In genomic region chr4:148353969-148354368, GRCm38 (mm10) we compare ENCODE assay signal across 21 mouse cellular contexts.
DNase-seq lines count a peak whose midpoint lies in the region; ATAC-seq lines count a peak whose summit lies in the region.
"Had no signal": no experiment of that assay in that cellular context is flagged by ENCODE, and none has a peak within 500 bp of the region (broad histone marks: within the 10 kb centered on the region; RNA-seq: fewer than 3 reads in every experiment).

No protein-coding gene starts in this region.

- peak; percentile 12 for DNase-seq in adrenal gland, postnatal 10 days
- DNase-seq in adrenal gland, adult 18-20 months (ENCODE audit: low spot score in 2 of 2), result no peak
- no peak for DNase-seq in midbrain, embryonic 11.5 days (ENCODE audit: low spot score, missing footprints)
- peak; percentile 23 to 39 for DNase-seq in adrenal gland, postnatal 36 days
- no peak for DNase-seq in lung, postnatal 10 days
- no peak for DNase-seq in embryo, embryonic 11 days
- DNase-seq: cerebellum, adult 2 months; gastrocnemius, postnatal 14 days; heart, adult 18-20 months; kidney, postnatal 4 days; lung, adult 18-20 months; lung, postnatal 36 days; spleen, adult 18-20 months; thymus, adult 2 months had no signal

- H3K9me3 ChIP-seq in midbrain, embryonic 13.5 days, result no peaks in the 10 kb centered on the region; the same call in 1 of the 2 replicates
- H3K9me3 ChIP-seq in midbrain, embryonic 11.5 days (ENCODE audit: control insufficient read depth, low read length), result peaks cover 6% of the 10 kb centered on the region; the same call in 1 of the 2 replicates
- H3K9me3 ChIP-seq in midbrain, embryonic 15.5 days, result no peaks in the 10 kb centered on the region

- WGBS in midbrain, embryonic 13.5 days, result 70% methylated on average over 3 of the region's 3 CpGs
- WGBS in midbrain, embryonic 11.5 days, result 88% methylated on average over 3 of the region's 3 CpGs
- WGBS in midbrain, embryonic 15.5 days, result 61% methylated on average over 3 of the region's 3 CpGs

- H3K4me1 ChIP-seq in midbrain, embryonic 13.5 days (replicated peaks), result peaks cover 18% of the 10 kb centered on the region
- H3K4me1 ChIP-seq in midbrain, embryonic 11.5 days (ENCODE audit: control insufficient read depth, insufficient read depth, low read length), result no peaks in the 10 kb centered on the region
- peaks cover 19% of the 10 kb centered on the region for H3K4me1 ChIP-seq in midbrain, embryonic 15.5 days
- H3K4me1 ChIP-seq: embryonic facial prominence, embryonic 10.5 days; heart, embryonic 13.5 days had no signal

- H3K27ac ChIP-seq in midbrain, embryonic 13.5 days, result no peak overlapping the region
- no peak overlapping the region for H3K27ac ChIP-seq in midbrain, embryonic 11.5 days (ENCODE audit: low read depth, low read length)
- H3K27ac ChIP-seq in midbrain, embryonic 15.5 days, result no peak overlapping the region
- H3K27ac ChIP-seq: embryonic facial prominence, embryonic 10.5 days; heart, embryonic 13.5 days had no signal

- no peaks in the 10 kb centered on the region for H3K36me3 ChIP-seq in midbrain, embryonic 13.5 days
- H3K36me3 ChIP-seq in midbrain, embryonic 11.5 days (ENCODE audit: control insufficient read depth, insufficient read depth, low read length), result no peaks in the 10 kb centered on the region
- H3K36me3 ChIP-seq in midbrain, embryonic 15.5 days (replicated peaks), result no peaks in the 10 kb centered on the region
- H3K36me3 ChIP-seq: embryonic facial prominence, embryonic 10.5 days; G1E; heart, embryonic 13.5 days had no signal

- no peak overlapping the region for H3K9ac ChIP-seq in midbrain, embryonic 13.5 days (replicated peaks)
- H3K9ac ChIP-seq in midbrain, embryonic 11.5 days (ENCODE audit: low read length), result no peak overlapping the region
- H3K9ac ChIP-seq in midbrain, embryonic 15.5 days, result no peak overlapping the region
- H3K9ac ChIP-seq: heart, embryonic 13.5 days had no signal

- H3K27me3 ChIP-seq in midbrain, embryonic 13.5 days, result no peaks in the 10 kb centered on the region
- H3K27me3 ChIP-seq in midbrain, embryonic 11.5 days (ENCODE audit: control insufficient read depth, insufficient read depth, low read length), result no peaks in the 10 kb centered on the region
- H3K27me3 ChIP-seq in midbrain, embryonic 15.5 days (replicated peaks), result no peaks in the 10 kb centered on the region
- H3K27me3 ChIP-seq: heart, embryonic 13.5 days had no signal

- H3K4me3 ChIP-seq in midbrain, embryonic 13.5 days (replicated peaks), result no peak overlapping the region
- H3K4me3 ChIP-seq in midbrain, embryonic 11.5 days (ENCODE audit: low read depth, low read length), result no peak overlapping the region
- H3K4me3 ChIP-seq in midbrain, embryonic 15.5 days, result no peak overlapping the region
- H3K4me3 ChIP-seq: embryonic facial prominence, embryonic 10.5 days; heart, embryonic 13.5 days had no signal

- ATAC-seq in midbrain, embryonic 13.5 days, result peak; percentile 35
- no peak for ATAC-seq in midbrain, embryonic 11.5 days (ENCODE audit: low FRiP score)
- peak; percentile 46; the same call in 1 of the 2 replicates for ATAC-seq in midbrain, embryonic 15.5 days (replicated peaks)
- ATAC-seq: activated CD4-positive, CD25-positive, alpha-beta regulatory T cell, adult 4 months had no signal

- H3K4me2 ChIP-seq in midbrain, embryonic 13.5 days (replicated peaks), result no peak overlapping the region
- H3K4me2 ChIP-seq in midbrain, embryonic 11.5 days, result no peak overlapping the region
- H3K4me2 ChIP-seq in midbrain, embryonic 15.5 days, result no peak overlapping the region
- H3K4me2 ChIP-seq: heart, embryonic 13.5 days; liver, embryonic 11.5 days had no signal

Comparison
In these comparisons a context has a peak if more than half of its experiments do, and no peak if none do; other contexts are left out.
1. DNase-seq: peak in adrenal gland, postnatal 10 days (single experiment) and adrenal gland, postnatal 36 days (2 of 2); none in adrenal gland, adult 18-20 months (0 of 2), midbrain, embryonic 11.5 days (single experiment), lung, postnatal 10 days (single experiment) and embryo, embryonic 11 days (single experiment).